Mouse (Mus musculus): ENCODE data around the gene Fgd2. TPM values are rescaled to one million over a fixed set of nuclear protein-coding genes. Genes with fewer than 3 reads are reported as not detected.
"Not testable (repeated sequence)": the region's sequence is repeated elsewhere in the genome, so short reads cannot be mapped to it uniquely, and the experiment has no call there.

The Fgd2 gene
- polyA plus RNA-seq, 1 experiment from 2014 or later: 4.2 TPM

- Histone ChIP-seq H3K9me3 (ENCODE audit: control insufficient read depth, low read length) (no peaks in the 10 kb centered on the region), H3K27ac (replicated peaks; ENCODE audit: low read depth, low read length) (peak within 1 kb of the TSS; percentile 82), H3K9ac (ENCODE audit: low read length) (peak within 1 kb of the TSS; percentile 74), H3K36me3 (ENCODE audit: control insufficient read depth, insufficient read depth, low read length) (peaks cover 3% of the 10 kb centered on the region; the same call in 1 of the 2 replicates), H3K4me1 (ENCODE audit: control insufficient read depth, insufficient read depth, low read length) (peaks cover 12% of the 10 kb centered on the region), H3K4me3 (ENCODE audit: low read depth, low read length) (peak within 1 kb of the TSS; percentile 61), H3K4me2 (ENCODE audit: low read depth, severe bottlenecking) (peak within 1 kb of the TSS; percentile 68), H3K27me3 (ENCODE audit: control insufficient read depth, insufficient read depth, low read length) (no peaks in the 10 kb centered on the region)
- under 1% methylated on average over 52 of the region's 53 CpGs for WGBS
- ATAC-seq (ENCODE audit: insufficient number of reproducible peaks, low FRiP score, low TSS enrichment, low read depth) (peak; percentile 95), DNase-seq (ENCODE audit: low spot score) (peak; percentile 100)
These were observed 13.0 kb upstream of the Fgd2 start, which contains the start of gene Mtch1 for GRCm38 (mm10) chr17:29347645-29348256. TSS of gene Mtch1 (minus strand) at chr17:29347934.

DNA sequence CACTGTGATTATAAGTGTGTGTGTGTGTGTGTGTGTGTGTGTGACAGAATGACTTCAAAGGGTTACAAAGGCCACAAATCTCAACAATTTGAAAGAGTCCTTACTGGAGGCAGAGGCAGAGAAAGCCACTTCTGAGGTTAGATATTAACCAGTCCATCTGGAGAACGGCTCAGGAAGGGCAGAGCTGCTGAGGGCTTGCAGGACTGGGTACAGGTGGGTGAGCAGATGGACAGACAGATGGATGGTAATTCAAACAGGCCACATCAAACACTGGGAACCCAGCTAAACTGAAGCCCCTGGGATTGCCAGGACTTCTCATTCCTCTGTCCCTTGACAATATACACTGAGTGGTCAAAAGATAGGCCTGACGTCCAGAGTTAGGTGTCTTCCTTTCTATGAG is 11.7 kb upstream of the Fgd2 start:
- WGBS: 79% methylated on average over 2 of the region's 2 CpGs
- no peak overlapping the region for H3K4me2 ChIP-seq (ENCODE audit: low read depth, severe bottlenecking)
- no peak for DNase-seq (ENCODE audit: low spot score)

DNA sequence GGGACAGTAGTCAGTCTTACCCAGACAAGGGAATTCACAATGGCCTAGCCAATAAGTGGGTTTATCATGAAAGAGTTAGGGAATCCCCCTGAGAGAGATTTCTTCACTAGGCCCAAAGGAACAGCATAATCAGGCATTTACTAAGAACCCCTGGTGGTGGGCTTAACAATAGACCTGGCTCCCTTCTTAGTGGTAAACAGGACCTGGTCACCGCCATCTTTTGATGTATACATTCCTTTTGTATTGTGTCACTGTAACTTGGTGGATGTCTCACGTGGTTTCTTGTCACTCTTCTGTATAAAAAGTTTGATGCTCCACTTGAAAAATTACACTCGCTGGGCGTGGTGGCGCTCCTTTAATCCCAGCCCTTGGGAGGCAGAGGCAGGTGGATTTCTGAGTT is 9.7 kb upstream of the Fgd2 start:
- H3K9ac ChIP-seq (ENCODE audit: low read length); H3K4me3 ChIP-seq (ENCODE audit: low read depth, low read length); H3K27me3 ChIP-seq (ENCODE audit: control insufficient read depth, insufficient read depth, low read length); ATAC-seq (ENCODE audit: insufficient number of reproducible peaks, low FRiP score, low TSS enrichment, low read depth); H3K9me3 ChIP-seq (ENCODE audit: control insufficient read depth, low read length); DNase-seq (ENCODE audit: low spot score); H3K27ac ChIP-seq (replicated peaks; ENCODE audit: low read depth, low read length); H3K4me2 ChIP-seq (ENCODE audit: low read depth, severe bottlenecking); H3K36me3 ChIP-seq (ENCODE audit: control insufficient read depth, insufficient read depth, low read length): not testable (repeated sequence)
- WGBS: 78% methylated on average over 5 of the region's 5 CpGs
- H3K4me1 ChIP-seq (ENCODE audit: control insufficient read depth, insufficient read depth, low read length): peaks cover 19% of the 10 kb centered on the region

More for the DNA sequence above, 11.7 kb upstream of the Fgd2 start:
- Histone ChIP-seq H3K4me1 (ENCODE audit: control insufficient read depth, insufficient read depth, low read length) (peaks cover 12% of the 10 kb centered on the region), H3K9ac (ENCODE audit: low read length) (no peak overlapping the region), H3K27me3 (ENCODE audit: control insufficient read depth, insufficient read depth, low read length) (no peaks in the 10 kb centered on the region), H3K36me3 (ENCODE audit: control insufficient read depth, insufficient read depth, low read length) (no peaks in the 10 kb centered on the region; the same call in 1 of the 2 replicates), H3K9me3 (ENCODE audit: control insufficient read depth, low read length) (no peaks in the 10 kb centered on the region), H3K4me3 (ENCODE audit: low read depth, low read length) (no peak overlapping the region), H3K27ac (replicated peaks; ENCODE audit: low read depth, low read length) (no peak overlapping the region)
- ATAC-seq (ENCODE audit: insufficient number of reproducible peaks, low FRiP score, low TSS enrichment, low read depth): no peak

DNA sequence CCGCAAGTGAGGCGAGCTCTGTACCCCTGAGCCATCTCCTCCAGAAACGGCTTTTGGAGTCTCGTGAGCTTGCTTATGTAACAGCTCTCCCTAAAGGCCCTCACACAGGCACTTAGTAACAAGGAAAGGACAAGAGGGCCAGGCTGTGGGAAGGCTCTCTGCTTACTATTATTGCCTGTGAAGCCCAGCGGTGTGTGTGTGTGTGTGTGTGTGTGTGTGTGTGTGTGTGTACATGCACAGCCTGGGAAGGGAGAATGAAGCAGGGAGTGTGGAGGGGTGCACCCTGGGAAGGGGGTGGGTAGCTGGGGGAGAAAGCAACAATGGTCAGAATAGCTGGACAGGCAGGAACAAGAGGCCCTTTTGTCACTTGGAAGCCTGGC is 5.3 kb upstream of the Fgd2 start:
- ATAC-seq (ENCODE audit: insufficient number of reproducible peaks, low FRiP score, low TSS enrichment, low read depth) (no peak), DNase-seq (ENCODE audit: low spot score) (no peak)
- H3K9me3 ChIP-seq (ENCODE audit: control insufficient read depth, low read length): no peaks in the 10 kb centered on the region
- no peak overlapping the region for H3K4me3 ChIP-seq (ENCODE audit: low read depth, low read length)
- H3K9ac ChIP-seq (ENCODE audit: low read length): peak overlapping the region; percentile 49
- no peaks in the 10 kb centered on the region for H3K36me3 ChIP-seq (ENCODE audit: control insufficient read depth, insufficient read depth, low read length)
- H3K4me1 ChIP-seq (ENCODE audit: control insufficient read depth, insufficient read depth, low read length): peaks cover 17% of the 10 kb centered on the region
- WGBS: 65% methylated on average over 5 of the region's 5 CpGs
- H3K27ac ChIP-seq (replicated peaks; ENCODE audit: low read depth, low read length): peak overlapping the region; percentile 84
- H3K27me3 ChIP-seq (ENCODE audit: control insufficient read depth, insufficient read depth, low read length): no peaks in the 10 kb centered on the region
- H3K4me2 ChIP-seq (ENCODE audit: low read depth, severe bottlenecking): peak overlapping the region; percentile 52

GRCm38 (mm10) chr17:29355841-29356478 is 4.8 kb upstream of the Fgd2 start:
- peak overlapping the region; percentile 84 for H3K27ac ChIP-seq (replicated peaks; ENCODE audit: low read depth, low read length)
- ATAC-seq (ENCODE audit: insufficient number of reproducible peaks, low FRiP score, low TSS enrichment, low read depth): peak; percentile 40; the same call in 1 of the 2 replicates
- peak overlapping the region; percentile 52 for H3K4me2 ChIP-seq (ENCODE audit: low read depth, severe bottlenecking)
- peak overlapping the region; percentile 17; the same call in 1 of the 2 replicates for H3K9ac ChIP-seq (ENCODE audit: low read length)
- H3K36me3 ChIP-seq (ENCODE audit: control insufficient read depth, insufficient read depth, low read length): no peaks in the 10 kb centered on the region
- H3K27me3 ChIP-seq (ENCODE audit: control insufficient read depth, insufficient read depth, low read length): no peaks in the 10 kb centered on the region
- 25% methylated on average over 17 of the region's 17 CpGs for WGBS
- peaks cover 17% of the 10 kb centered on the region for H3K4me1 ChIP-seq (ENCODE audit: control insufficient read depth, insufficient read depth, low read length)
- H3K4me3 ChIP-seq (ENCODE audit: low read depth, low read length): no peak overlapping the region
- no peaks in the 10 kb centered on the region for H3K9me3 ChIP-seq (ENCODE audit: control insufficient read depth, low read length)
- DNase-seq (ENCODE audit: low spot score): peak; percentile 44

DNA sequence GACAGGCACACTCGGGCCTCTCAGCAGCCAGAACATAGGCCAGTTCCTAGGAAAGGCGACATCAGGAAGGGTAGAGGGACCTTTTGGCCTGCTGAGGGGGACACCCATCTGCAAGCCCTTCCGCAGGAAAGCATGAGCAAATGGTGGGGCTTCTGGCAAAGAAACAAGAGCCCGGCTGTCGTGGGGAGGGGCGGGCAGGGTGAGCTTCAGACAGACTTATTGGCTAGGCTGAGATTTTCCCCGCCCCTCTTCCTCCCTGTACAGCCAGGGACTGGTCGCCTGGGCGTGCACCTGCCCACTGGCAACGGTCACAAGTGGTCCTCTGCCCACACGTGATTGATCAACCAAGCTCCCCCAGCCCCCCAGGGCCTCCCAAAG is 4.2 kb upstream of the Fgd2 start:
- peak; percentile 78 for ATAC-seq (ENCODE audit: insufficient number of reproducible peaks, low FRiP score, low TSS enrichment, low read depth)
- WGBS: under 1% methylated on average over 11 of the region's 11 CpGs
- H3K4me1 ChIP-seq (ENCODE audit: control insufficient read depth, insufficient read depth, low read length): peaks cover 17% of the 10 kb centered on the region
- no peaks in the 10 kb centered on the region for H3K27me3 ChIP-seq (ENCODE audit: control insufficient read depth, insufficient read depth, low read length)
- H3K4me3 ChIP-seq (ENCODE audit: low read depth, low read length): peak overlapping the region; percentile 22
- peak; percentile 84 for DNase-seq (ENCODE audit: low spot score)
- H3K4me2 ChIP-seq (ENCODE audit: low read depth, severe bottlenecking): peak overlapping the region; percentile 52
- no peaks in the 10 kb centered on the region for H3K9me3 ChIP-seq (ENCODE audit: control insufficient read depth, low read length)
- H3K36me3 ChIP-seq (ENCODE audit: control insufficient read depth, insufficient read depth, low read length): no peaks in the 10 kb centered on the region
- H3K9ac ChIP-seq (ENCODE audit: low read length): peak overlapping the region; percentile 22; the same call in 1 of the 2 replicates
- H3K27ac ChIP-seq (replicated peaks; ENCODE audit: low read depth, low read length): peak overlapping the region; percentile 84

GRCm38 (mm10) chr17:29356882-29357281 is 3.8 kb upstream of the Fgd2 start:
- 0 out of 2 replicates have a peak overlapping the region, but pooled peaks have one; percentile 22 for H3K9ac ChIP-seq (ENCODE audit: low read length)
- H3K9me3 ChIP-seq (ENCODE audit: control insufficient read depth, low read length): no peaks in the 10 kb centered on the region
- ATAC-seq (ENCODE audit: insufficient number of reproducible peaks, low FRiP score, low TSS enrichment, low read depth) (peak; percentile 32; the same call in 1 of the 2 replicates), DNase-seq (ENCODE audit: low spot score) (no peak)
- H3K4me1 ChIP-seq (ENCODE audit: control insufficient read depth, insufficient read depth, low read length): peaks cover 17% of the 10 kb centered on the region
- H3K4me2 ChIP-seq (ENCODE audit: low read depth, severe bottlenecking): peak overlapping the region; percentile 52
- 0 out of 2 replicates have a peak overlapping the region, but pooled peaks have one; percentile 36 for H3K27ac ChIP-seq (replicated peaks; ENCODE audit: low read depth, low read length)
- 24% methylated on average over 9 of the region's 9 CpGs for WGBS
- H3K27me3 ChIP-seq (ENCODE audit: control insufficient read depth, insufficient read depth, low read length): no peaks in the 10 kb centered on the region
- peak overlapping the region; percentile 22 for H3K4me3 ChIP-seq (ENCODE audit: low read depth, low read length)
- no peaks in the 10 kb centered on the region for H3K36me3 ChIP-seq (ENCODE audit: control insufficient read depth, insufficient read depth, low read length)

DNA sequence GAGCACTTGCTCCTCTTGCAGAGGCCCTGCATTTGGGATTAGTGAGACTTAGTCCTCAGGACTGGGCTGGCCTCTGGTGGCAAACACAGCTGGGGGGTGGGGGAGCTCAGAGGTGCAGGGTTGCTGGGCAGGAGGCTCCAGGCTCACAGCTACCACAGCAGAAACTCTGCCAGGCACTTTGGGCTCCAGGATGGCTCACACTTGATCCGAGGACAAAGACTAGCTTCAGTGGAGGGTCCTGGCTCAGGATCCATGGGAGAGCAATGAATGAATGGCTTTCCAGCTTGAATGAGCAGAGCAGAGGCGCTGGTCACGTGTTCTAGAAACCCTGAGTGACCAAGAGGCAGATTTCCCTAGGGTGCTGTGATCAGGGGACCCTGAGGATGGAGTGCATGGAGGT is 1.8 kb upstream of the Fgd2 start:
- 70% methylated on average over 3 of the region's 3 CpGs for WGBS
- no peak for DNase-seq (ENCODE audit: low spot score)

More for the DNA sequence above, 1.8 kb upstream of the Fgd2 start:
- Histone ChIP-seq H3K4me3 (ENCODE audit: low read depth, low read length) (no peak overlapping the region), H3K9me3 (ENCODE audit: control insufficient read depth, low read length) (no peaks in the 10 kb centered on the region), H3K36me3 (ENCODE audit: control insufficient read depth, insufficient read depth, low read length) (no peaks in the 10 kb centered on the region), H3K4me2 (ENCODE audit: low read depth, severe bottlenecking) (no peak overlapping the region), H3K9ac (ENCODE audit: low read length) (no peak overlapping the region), H3K27me3 (ENCODE audit: control insufficient read depth, insufficient read depth, low read length) (no peaks in the 10 kb centered on the region), H3K27ac (replicated peaks; ENCODE audit: low read depth, low read length) (no peak overlapping the region), H3K4me1 (ENCODE audit: control insufficient read depth, insufficient read depth, low read length) (peaks cover 17% of the 10 kb centered on the region)
- ATAC-seq (ENCODE audit: insufficient number of reproducible peaks, low FRiP score, low TSS enrichment, low read depth): no peak
